Mouse (Mus musculus) MEL (cell line): Measurements from ENCODE around the gene Bzw2. TPM values are rescaled to one million over a fixed set of nuclear protein-coding genes. Genes with fewer than 3 reads are reported as not detected.
A peak's percentile ranks its signal among the peaks of the same experiment; 100 is the strongest.

Source experiments
- DNase-seq: peaks from one replicate; pipeline ENCODE4 v3.0.0; 2011; ENCODE audit warnings: low read depth, low spot score
- H3K27ac ChIP-seq: 2 replicates; pipeline ENCODE4 v1.5.1; 2012; ENCODE audit warnings: low read depth, mild to moderate bottlenecking, control low read depth, low read length, moderate library complexity; ENCODE audit not compliant: control insufficient read depth
- H3K27me3 ChIP-seq, 2 experiments: fragments of 150-350 bp in 1 of 2; sonication (generic) in 1 of 2; 2 replicates each; pipeline ENCODE4 v1.6.1; 2012; ENCODE audit warnings: low read length in 2 of 2, mild to moderate bottlenecking in 2 of 2, improper control_type of control experiment in 1 of 2, moderate library complexity in 1 of 2; ENCODE audit not compliant: insufficient read depth in 2 of 2, control insufficient read depth in 1 of 2
- H3K36me3 ChIP-seq, 2 experiments: 2 replicates each; pipeline ENCODE4 v1.6.1; 2012 to 2014; ENCODE audit warnings: low read length in 2 of 2, improper control_type of control experiment in 1 of 2, inconsistent platforms in 1 of 2, mild to moderate bottlenecking in 1 of 2; ENCODE audit not compliant: insufficient read depth in 2 of 2, control insufficient read depth in 1 of 2
- H3K4me1 ChIP-seq, 2 experiments: fragments of 150-350 bp in 1 of 2; sonication (generic) in 1 of 2; 2 replicates each; pipeline ENCODE4 v1.6.1; 2012; ENCODE audit warnings: low read length in 2 of 2, improper control_type of control experiment in 1 of 2, mild to moderate bottlenecking in 1 of 2; ENCODE audit not compliant: insufficient read depth in 2 of 2, control insufficient read depth in 1 of 2
- H3K4me3 ChIP-seq, 2 experiments: fragments of 150-350 bp in 1 of 2; sonication (generic) in 1 of 2; 2 replicates each; pipeline ENCODE4 v1.5.1; 2012; ENCODE audit warnings: low read depth in 2 of 2, low read length in 2 of 2, mild to moderate bottlenecking in 2 of 2, moderate library complexity in 2 of 2, control low read depth in 1 of 2, improper control_type of control experiment in 1 of 2; ENCODE audit not compliant: control insufficient read depth in 1 of 2, insufficient read depth in 1 of 2
- H3K79me2 ChIP-seq: 2 replicates; pipeline ENCODE4 v1.6.1; 2012; ENCODE audit warnings: mild to moderate bottlenecking, low read length, moderate library complexity; ENCODE audit not compliant: control insufficient read depth, poor library complexity, insufficient read depth
- H3K9ac ChIP-seq: 2 replicates; pipeline ENCODE4 v1.6.1; 2012; ENCODE audit warnings: low read depth, mild to moderate bottlenecking, control low read depth, low read length, moderate library complexity; ENCODE audit not compliant: control insufficient read depth, poor library complexity, severe bottlenecking
- H3K9me3 ChIP-seq: fragments of 150-350 bp; sonication (generic); replicated peaks from 2 replicates; pipeline ENCODE4 v1.6.1; 2012; ENCODE audit warnings: mild to moderate bottlenecking, low read length, improper control_type of control experiment, moderate library complexity; ENCODE audit not compliant: insufficient read depth
- BHLHE40 ChIP-seq: IDR thresholded peaks from 2 replicates; pipeline ENCODE4 v1.6.1; 2012; ENCODE audit warnings: low read depth, mild to moderate bottlenecking, inconsistent platforms, low read length, improper control_type of control experiment, borderline replicate concordance
- CHD1 ChIP-seq: IDR thresholded peaks from 2 replicates; pipeline ENCODE4 v1.6.1; 2012; ENCODE audit warnings: low read depth, mild to moderate bottlenecking, inconsistent platforms, low read length, improper control_type of control experiment
- CTCF ChIP-seq, 3 experiments: IDR thresholded peaks in 2 of 3; conservative IDR thresholded peaks in 1 of 3; 2 replicates each; pipeline ENCODE4 v1.5.1; 2011 to 2012; ENCODE audit warnings: low read length in 3 of 3, low read depth in 2 of 3, mild to moderate bottlenecking in 2 of 3, improper control_type of control experiment in 1 of 3, inconsistent platforms in 1 of 3, mixed read lengths in 1 of 3, moderate library complexity in 1 of 3; ENCODE audit not compliant: control insufficient read depth in 1 of 3, insufficient read depth in 1 of 3, poor library complexity in 1 of 3, severe bottlenecking in 1 of 3
- EP300 ChIP-seq, 2 experiments: IDR thresholded peaks; 2 replicates each; pipeline ENCODE4 v1.6.1; 2011; ENCODE audit warnings: improper control_type of control experiment in 2 of 2, low read length in 2 of 2, low read depth in 1 of 2, mild to moderate bottlenecking in 1 of 2
- ETS1 ChIP-seq: IDR thresholded peaks from 2 replicates; pipeline ENCODE4 v1.6.1; 2012; ENCODE audit warnings: low read depth, mild to moderate bottlenecking, inconsistent platforms, low read length, improper control_type of control experiment, moderate library complexity
- GATA1 ChIP-seq: IDR thresholded peaks from 2 replicates; pipeline ENCODE4 v1.6.1; 2011; ENCODE audit warnings: low read depth, low read length, improper control_type of control experiment
- HCFC1 ChIP-seq: IDR thresholded peaks from 2 replicates; pipeline ENCODE4 v1.6.1; 2012; ENCODE audit warnings: low read depth, mild to moderate bottlenecking, inconsistent platforms, low read length, improper control_type of control experiment, moderate library complexity
- JUND ChIP-seq: IDR thresholded peaks from 2 replicates; pipeline ENCODE4 v1.6.1; 2011; ENCODE audit warnings: low read depth, mild to moderate bottlenecking, improper control_type of control experiment, low read length
- KAT2A ChIP-seq: conservative IDR thresholded peaks from 2 replicates; pipeline ENCODE4 v1.6.1; 2012; ENCODE audit warnings: low read depth, low read length, improper control_type of control experiment, inconsistent platforms
- NELFE ChIP-seq: IDR thresholded peaks from 2 replicates; pipeline ENCODE4 v1.6.1; 2011; ENCODE audit warnings: low read depth, low read length, improper control_type of control experiment
- NRF1 ChIP-seq: IDR thresholded peaks from 2 replicates; pipeline ENCODE4 v1.6.1; 2014; ENCODE audit warnings: low read depth, mild to moderate bottlenecking, inconsistent platforms, low read length, improper control_type of control experiment, moderate library complexity; ENCODE audit not compliant: poor library complexity, insufficient read depth, severe bottlenecking
- RCOR1 ChIP-seq: IDR thresholded peaks from 2 replicates; pipeline ENCODE4 v1.6.1; 2012; ENCODE audit warnings: low read depth, mild to moderate bottlenecking, inconsistent platforms, low read length, improper control_type of control experiment
- SIN3A ChIP-seq: IDR thresholded peaks from 2 replicates; pipeline ENCODE4 v1.6.1; 2012; ENCODE audit warnings: low read length, improper control_type of control experiment, inconsistent platforms
- SMC3 ChIP-seq: IDR thresholded peaks from 2 replicates; pipeline ENCODE4 v1.6.1; 2011; ENCODE audit warnings: low read depth, low read length, improper control_type of control experiment
- TAL1 ChIP-seq: IDR thresholded peaks from 2 replicates; pipeline ENCODE4 v1.6.1; 2012; ENCODE audit warnings: mild to moderate bottlenecking, inconsistent platforms, low read length, moderate library complexity, mixed read lengths
- TCF12 ChIP-seq: IDR thresholded peaks from 2 replicates; pipeline ENCODE4 v1.6.1; 2014; ENCODE audit warnings: low read depth, mild to moderate bottlenecking, inconsistent platforms, low read length, improper control_type of control experiment, moderate library complexity
- polyA plus RNA-seq, 2 experiments: library from polyadenylated mRNA; stranded (reverse) in 1 of 2; unstranded in 1 of 2; fragments of >175 nt in 1 of 2; fragments of >200 nt in 1 of 2; gene quantifications; 2 replicates each; pipeline versions ENCODE4 v1.2.1 to v1.2.4; 2012; ENCODE audit warnings: low replicate concordance in 2 of 2, low read depth in 1 of 2; ENCODE audit not compliant: insufficient read length in 2 of 2, insufficient read depth in 1 of 2, missing spikeins in 1 of 2
- total RNA-seq: library from RNA; depleted of rRNA; stranded (reverse); fragments of 300-350 nt; gene quantifications from 2 replicates; pipeline ENCODE4 v1.2.3, GENCODE M21; 2012

Bzw2 gene
- total and polyA plus RNA-seq, 3 experiments = 155 to 170 (median 157) TPM

DNA sequence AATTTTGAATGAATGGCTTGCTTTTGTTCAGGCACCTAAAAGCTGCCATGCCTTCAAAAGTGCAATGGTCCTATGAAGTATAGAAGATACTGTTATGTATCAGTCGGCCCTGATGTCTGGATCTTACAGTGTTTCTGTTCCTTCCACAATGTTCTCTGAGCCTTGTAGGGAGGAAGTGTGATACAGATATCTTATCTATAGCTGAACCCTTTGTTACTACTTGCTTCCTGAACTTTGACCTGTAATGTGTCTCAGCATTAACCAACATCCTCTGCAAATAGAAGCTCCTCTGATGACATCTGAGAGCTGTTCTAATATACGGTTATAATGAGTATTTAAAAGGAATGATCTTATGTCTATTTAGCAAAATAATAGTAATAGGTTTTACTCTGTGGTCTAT lies 100.2 kb downstream of the Bzw2 start:
- H3K79me2 ChIP-seq = no peaks in the 10 kb centered on the region
- peaks cover 0 to 9% of the 10 kb centered on the region in 2 experiments; a peak in 3 of 4 replicates for H3K4me1 ChIP-seq
- H3K9me3 ChIP-seq = no peaks in the 10 kb centered on the region
- TF ChIP-seq RCOR1 (no peak), EP300 (IDR thresholded peaks at IDR 0.05; ENCODE audit: low read depth in 1 of 2, low read length in 2 of 2) (peak in 1 of 2 experiments; percentile 49; a peak in 1 of 4 replicates), GATA1 (peak; percentile 55)
- no peaks in the 10 kb centered on the region for H3K27me3 ChIP-seq
- peaks cover 0 to 7% of the 10 kb centered on the region in 2 experiments; a peak in 2 of 4 replicates for H3K36me3 ChIP-seq
- no peak overlapping the region for H3K27ac ChIP-seq
- no peak overlapping the region for H3K9ac ChIP-seq
- DNase-seq = peak; percentile 22
- H3K4me3 ChIP-seq = no peak overlapping the region

DNA sequence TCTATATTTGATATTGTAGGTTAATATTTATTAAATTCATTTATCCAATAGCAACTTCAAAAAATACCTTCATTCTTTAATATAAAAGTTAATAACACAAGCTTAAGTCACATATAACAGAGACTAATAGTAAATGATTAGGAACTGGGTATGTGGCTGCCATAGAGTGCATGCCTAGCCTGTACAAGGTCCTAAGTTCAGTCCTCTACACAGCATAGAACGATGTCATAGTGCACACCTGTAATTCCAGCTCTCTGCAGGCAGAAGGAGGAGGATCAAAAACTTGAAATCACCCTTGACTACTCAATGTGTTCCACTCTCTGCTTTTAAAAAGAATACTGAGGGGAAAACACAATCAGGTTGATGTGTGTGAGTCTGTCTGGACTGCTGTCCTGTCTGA lies 107.6 kb downstream of the Bzw2 start:
- Histone ChIP-seq H3K4me1 (peaks cover 0 to 10% of the 10 kb centered on the region in 2 experiments; a peak in 3 of 4 replicates), H3K36me3 (peaks cover 0 to 3% of the 10 kb centered on the region in 2 experiments; a peak in 1 of 4 replicates), H3K4me3 (no peak overlapping the region), H3K27me3 (no peaks in the 10 kb centered on the region), H3K9me3 (no peaks in the 10 kb centered on the region), H3K79me2 (no peaks in the 10 kb centered on the region), H3K9ac (no peak overlapping the region), H3K27ac (no peak overlapping the region)
- DNase-seq = no peak
- TF ChIP-seq ETS1 = no peak
- no peak for TF ChIP-seq SMC3
- TF ChIP-seq BHLHE40 = no peak
- no peak for TF ChIP-seq NELFE
- no peak for TF ChIP-seq CTCF (IDR thresholded peaks at IDR 0.05 in 2 of 3, conservative IDR thresholded peaks at IDR 0.05 in 1 of 3; ENCODE audit: control insufficient read depth in 1 of 3, insufficient read depth in 1 of 3, low read depth in 2 of 3, low read length in 3 of 3, poor library complexity in 1 of 3, severe bottlenecking in 1 of 3)
- TF ChIP-seq NRF1 = no peak

DNA sequence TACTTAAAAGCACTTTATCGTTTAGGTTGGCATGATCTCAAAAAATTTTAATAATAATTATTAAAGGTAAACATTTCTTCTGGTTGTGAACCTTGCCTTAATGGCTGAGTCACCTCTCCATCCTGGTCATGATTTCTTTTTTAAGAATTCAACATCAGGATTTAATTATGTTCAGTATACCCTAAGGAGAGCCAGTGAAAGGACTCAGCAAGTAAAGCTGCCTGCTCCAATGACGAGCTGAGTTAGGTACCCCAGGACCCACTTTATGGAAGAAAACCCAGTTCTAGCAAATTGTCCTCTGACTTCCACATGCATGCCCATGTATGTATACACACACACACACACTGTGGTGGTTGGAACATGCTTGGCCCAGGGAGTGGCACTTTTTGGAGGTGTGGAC lies 110.3 kb downstream of the Bzw2 start:
- no peaks in the 10 kb centered on the region for H3K27me3 ChIP-seq
- H3K9ac ChIP-seq = no peak overlapping the region
- H3K9me3 ChIP-seq = no peaks in the 10 kb centered on the region
- no peak for DNase-seq
- no peak overlapping the region for H3K4me3 ChIP-seq
- no peaks in the 10 kb centered on the region for H3K79me2 ChIP-seq
- H3K36me3 ChIP-seq = no peaks in the 10 kb centered on the region; a peak in 1 of 4 replicates
- H3K27ac ChIP-seq = no peak overlapping the region
- TF ChIP-seq TCF12 (no peak), JUND (no peak), TAL1 (no peak), KAT2A (no peak), SIN3A (no peak), HCFC1 (no peak), NRF1 (no peak), EP300 (IDR thresholded peaks at IDR 0.05; ENCODE audit: low read depth in 1 of 2, low read length in 2 of 2) (no peak), CHD1 (no peak)
- H3K4me1 ChIP-seq = peaks cover 0 to 6% of the 10 kb centered on the region in 2 experiments; a peak in 2 of 4 replicates
